8 mouse cellular contexts compared by ENCODE assay signal in the genomic region with DNA sequence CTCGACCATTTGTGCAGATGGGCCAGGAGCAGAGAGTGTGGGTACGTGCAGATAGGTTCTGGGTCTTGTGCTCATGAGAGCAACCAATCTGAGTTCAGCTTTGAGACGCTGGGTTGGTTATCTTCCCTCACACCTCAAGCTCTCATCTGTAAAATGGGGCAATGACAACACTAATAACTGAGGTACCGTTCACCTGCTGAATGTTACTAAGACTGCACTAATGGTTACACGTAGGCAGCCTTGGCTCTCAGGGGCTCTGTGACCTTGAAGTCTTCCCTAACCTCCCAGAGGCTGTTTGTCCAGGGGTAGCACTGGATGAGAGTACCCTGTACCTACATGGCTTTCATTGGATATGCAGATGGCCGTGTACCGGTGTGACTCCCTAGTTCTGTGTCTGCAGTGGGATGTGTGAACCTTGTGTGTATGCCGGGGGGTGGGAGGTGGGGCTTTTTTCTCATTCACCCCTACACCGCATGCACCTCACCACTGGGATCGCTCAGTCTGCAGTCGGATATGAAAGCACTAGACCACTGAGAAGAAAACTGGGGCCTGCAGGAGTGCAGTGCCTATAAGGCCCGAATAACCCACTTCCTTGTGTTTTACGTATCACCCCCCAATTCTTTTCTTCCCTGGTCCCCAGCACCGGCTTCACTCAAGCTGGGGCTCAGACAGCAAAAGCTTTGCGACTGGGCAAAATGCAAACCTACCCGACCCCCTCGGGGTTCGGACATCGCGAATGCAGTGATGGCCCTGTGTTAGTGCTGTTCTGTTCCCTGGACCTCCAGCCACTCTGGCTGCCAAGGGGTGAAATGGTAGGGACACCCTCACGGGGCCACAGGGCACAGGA. TPM values are rescaled to one million over a fixed set of nuclear protein-coding genes. Genes with fewer than 3 reads are reported as not detected.
A peak's percentile ranks its signal among the peaks of the same experiment; 100 is the strongest.
DNase-seq lines count a peak whose midpoint lies in the region; ATAC-seq and TF ChIP-seq lines count a peak whose summit lies in the region.

No protein-coding gene starts in this region.

- H3K27me3 ChIP-seq in lung, embryonic 16.5 days (ENCODE audit: control insufficient read depth, insufficient read depth, low read depth, low read length): no peaks in the 10 kb centered on the region
- H3K27me3 ChIP-seq in embryonic facial prominence, embryonic 13.5 days: no peaks in the 10 kb centered on the region
- H3K27me3 ChIP-seq in midbrain, postnatal 0 days (ENCODE audit: insufficient read depth, low read length): no peaks in the 10 kb centered on the region

- peak overlapping the region; percentile 93 for H3K27ac ChIP-seq in lung, embryonic 16.5 days (ENCODE audit: low read length)
- H3K27ac ChIP-seq in embryonic facial prominence, embryonic 13.5 days: peak overlapping the region; percentile 91
- H3K27ac ChIP-seq in midbrain, postnatal 0 days (ENCODE audit: low read depth, low read length): peak overlapping the region; percentile 91

- H3K36me3 ChIP-seq in lung, embryonic 16.5 days (ENCODE audit: control insufficient read depth, insufficient read depth, low read length): no peaks in the 10 kb centered on the region
- no peaks in the 10 kb centered on the region for H3K36me3 ChIP-seq in embryonic facial prominence, embryonic 13.5 days
- no peaks in the 10 kb centered on the region for H3K36me3 ChIP-seq in midbrain, postnatal 0 days (ENCODE audit: insufficient read depth, low read length)

- peaks cover 25% of the 10 kb centered on the region for H3K4me1 ChIP-seq in lung, embryonic 16.5 days (replicated peaks; ENCODE audit: control insufficient read depth, insufficient read depth, low read length)
- peaks cover 32% of the 10 kb centered on the region for H3K4me1 ChIP-seq in embryonic facial prominence, embryonic 13.5 days
- H3K4me1 ChIP-seq in midbrain, postnatal 0 days (ENCODE audit: insufficient read depth, low read length): peaks cover 12% of the 10 kb centered on the region

- 8% methylated on average over 21 of the region's 21 CpGs for WGBS in lung, embryonic 16.5 days
- WGBS in embryonic facial prominence, embryonic 13.5 days: 14% methylated on average over 21 of the region's 21 CpGs
- 12% methylated on average over 21 of the region's 21 CpGs for WGBS in midbrain, postnatal 0 days

- intact Hi-C loops in left cerebral cortex, postnatal 36 days (cut with DNase I): no loop called here

- ATAC-seq in lung, embryonic 16.5 days (ENCODE audit: low read depth): no peak
- no peak for ATAC-seq in embryonic facial prominence, embryonic 13.5 days (ENCODE audit: insufficient number of reproducible peaks, insufficient read depth, low FRiP score, low TSS enrichment, low read depth)
- ATAC-seq in midbrain, postnatal 0 days (ENCODE audit: low FRiP score): no peak

- H3K4me3 ChIP-seq in lung, embryonic 16.5 days (ENCODE audit: low read length): peak overlapping the region; percentile 80
- H3K4me3 ChIP-seq in embryonic facial prominence, embryonic 13.5 days: peak overlapping the region; percentile 97
- H3K4me3 ChIP-seq in midbrain, postnatal 0 days (ENCODE audit: low read depth, low read length): peak overlapping the region; percentile 99

- H3K9me3 ChIP-seq in lung, embryonic 16.5 days (ENCODE audit: control insufficient read depth, low read length): no peaks in the 10 kb centered on the region
- H3K9me3 ChIP-seq in embryonic facial prominence, embryonic 13.5 days: no peaks in the 10 kb centered on the region
- no peaks in the 10 kb centered on the region for H3K9me3 ChIP-seq in midbrain, postnatal 0 days (ENCODE audit: low read length)

- no peak for TF ChIP-seq CTCF in midbrain, postnatal 0 days (IDR thresholded peaks at IDR 0.05)

- H3K4me2 ChIP-seq in lung, embryonic 16.5 days (ENCODE audit: low read depth, low read length): peak overlapping the region; percentile 83
- peak overlapping the region; percentile 89 for H3K4me2 ChIP-seq in embryonic facial prominence, embryonic 13.5 days
- H3K4me2 ChIP-seq in midbrain, postnatal 0 days (ENCODE audit: low read depth, low read length, poor library complexity, severe bottlenecking): peak overlapping the region; percentile 93

- H3K9ac ChIP-seq in lung, embryonic 16.5 days (ENCODE audit: low read length): peak overlapping the region; percentile 97
- H3K9ac ChIP-seq in embryonic facial prominence, embryonic 13.5 days: peak overlapping the region; percentile 97
- peak overlapping the region; percentile 98 for H3K9ac ChIP-seq in midbrain, postnatal 0 days (replicated peaks; ENCODE audit: low read length, poor library complexity, severe bottlenecking)

- DNase-seq in lung, adult 18-20 months: no peak
- DNase-seq in induced T-regulatory cell, adult 2 months (ENCODE audit: low read depth): peak; percentile 64
- DNase-seq in midbrain, postnatal 0 days (ENCODE audit: low spot score): no peak
- no peak for DNase-seq in frontal cortex, postnatal 10 days (ENCODE audit: low spot score in 2 of 2)
- no peak for DNase-seq in spleen, postnatal 14 days (ENCODE audit: low spot score in 2 of 2)
- DNase-seq in left cerebral cortex, postnatal 36 days (ENCODE audit: low spot score in 2 of 2): no peak

RNA-seq across cellular contexts. Expression of a gene that starts 0.8 kb away (rescaled TPM):
- 44.7 and 49.4 TPM in 2 replicates for polyA plus RNA-seq in lung, embryonic 16.5 days (2015; fragmentation: Nextera tagmentation; extraction: Ambion mirVana)
- 58.3 and 62.8 TPM in 2 replicates for polyA plus RNA-seq in embryonic facial prominence, embryonic 13.5 days (2015; fragmentation: Nextera tagmentation; extraction: Ambion mirVana)
- total RNA-seq in midbrain, postnatal 0 days (2014; rRNA removed): 67.6 and 71.2 TPM in 2 replicates
- polyA plus RNA-seq in midbrain, postnatal 0 days (2015; fragmentation: Nextera tagmentation; extraction: Ambion mirVana): 51.7 and 52.0 TPM in 2 replicates
- 100 to 1,000 TPM; 160 to 179 TPM for total RNA-seq in left cerebral cortex, postnatal 36 days (2021)

RNA-seq across cellular contexts. Expression of a gene that starts 8.3 kb away (rescaled TPM):
- 0.30 TPM in 1 of 2 replicates, not detected in the other for polyA plus RNA-seq in lung, embryonic 16.5 days (2015; fragmentation: Nextera tagmentation; extraction: Ambion mirVana)
- 1.4 TPM in 1 of 2 replicates, not detected in the other for polyA plus RNA-seq in embryonic facial prominence, embryonic 13.5 days (2015; fragmentation: Nextera tagmentation; extraction: Ambion mirVana)
- 0.33 and 0.52 TPM in 2 replicates for total RNA-seq in midbrain, postnatal 0 days (2014; rRNA removed)
- polyA plus RNA-seq in midbrain, postnatal 0 days (2015; fragmentation: Nextera tagmentation; extraction: Ambion mirVana): 0.65 and 0.84 TPM in 2 replicates
- under 1 TPM; 0.27 TPM for total RNA-seq in left cerebral cortex, postnatal 36 days (2021)

RNA-seq across cellular contexts. Expression of a gene that starts 56.7 kb away (rescaled TPM):
- 0.05 and 0.16 TPM in 2 replicates for polyA plus RNA-seq in lung, embryonic 16.5 days (2015; fragmentation: Nextera tagmentation; extraction: Ambion mirVana)
- 0.44 and 0.46 TPM in 2 replicates for polyA plus RNA-seq in embryonic facial prominence, embryonic 13.5 days (2015; fragmentation: Nextera tagmentation; extraction: Ambion mirVana)
- 167 and 170 TPM in 2 replicates for total RNA-seq in midbrain, postnatal 0 days (2014; rRNA removed)
- polyA plus RNA-seq in midbrain, postnatal 0 days (2015; fragmentation: Nextera tagmentation; extraction: Ambion mirVana): 21.7 and 23.0 TPM in 2 replicates
- 100 to 1,000 TPM; 127 to 128 TPM for total RNA-seq in left cerebral cortex, postnatal 36 days (2021)

Comparison
In these comparisons a context has a peak if more than half of its experiments do, and no peak if none do; other contexts are left out.
1. RNA of a gene that starts 56.7 kb away (polyA plus RNA-seq): 21.7 to 23.0 TPM in midbrain, postnatal 0 days; 0.44 to 0.46 TPM in embryonic facial prominence, embryonic 13.5 days and 0.05 to 0.16 TPM in lung, embryonic 16.5 days; every median in the first group is over 10 times any median in the second.
2. Peak in every context shown above with its lines, with median percentiles within 50 percentile points of each other: H3K27ac ChIP-seq, H3K4me2 ChIP-seq, H3K4me3 ChIP-seq and H3K9ac ChIP-seq.